Mouse (Mus musculus) left cerebral cortex, postnatal 14 days (tissue): ENCODE data around the gene Hecw1. TPM values are rescaled to one million over a fixed set of nuclear protein-coding genes. Genes with fewer than 3 reads are reported as not detected.

Source experiments
- DNase-seq, 2 experiments: peaks; one replicate each; pipeline ENCODE4 v3.0.0; 2021 to 2022; ENCODE audit warnings: low spot score in 2 of 2, mixed read lengths in 1 of 2
- intact Hi-C: fragments of 180-260 bp; cut with DNase I; formaldehyde crosslinking; loops from one replicate; pipeline ENCODE4 v1.15.1; 2025
- long read RNA-seq, 2 experiments: library from polyadenylated mRNA; stranded (forward); transcript quantifications; one replicate each; pipeline ENCODE4 v2.0.0; 2021
- total RNA-seq, 2 experiments: library from RNA; stranded (reverse); gene quantifications; 2 replicates each; pipeline ENCODE4 v1.2.3; 2021

The Hecw1 gene
- total RNA-seq: 100 to 1,000 TPM; 127 to 142 TPM
- long read RNA-seq, experiment 1, partial matches to known transcripts: 11 of 20 reads
- long read RNA-seq, experiment 1, other reads (novel, unspliced or antisense): 3 of 20 reads
- long read RNA-seq, experiment 2, full-length matches to known transcripts: 5 of 27 reads
- long read RNA-seq, experiment 2, partial matches to known transcripts: 20 of 27 reads
- long read RNA-seq, experiment 2, other reads (novel, unspliced or antisense): 2 of 27 reads

- intact Hi-C loops: no loop called here
- peak; percentile 70 to 77 for DNase-seq
These were observed at the start of gene Hecw1 for GRCm38 (mm10) chr13:14522906-14523269. TSS of gene Hecw1 (minus strand) at chr13:14523228.

- DNase-seq: no peak
- intact Hi-C loops: no loop called here
These were observed 38.3 kb upstream of the Hecw1 start for GRCm38 (mm10) chr13:14561336-14561735.

GRCm38 (mm10) chr13:14552628-14553027, 29.6 kb upstream of the Hecw1 start:
- DNase-seq: peak; percentile 5 to 7
- intact Hi-C loops: no loop called here

DNA sequence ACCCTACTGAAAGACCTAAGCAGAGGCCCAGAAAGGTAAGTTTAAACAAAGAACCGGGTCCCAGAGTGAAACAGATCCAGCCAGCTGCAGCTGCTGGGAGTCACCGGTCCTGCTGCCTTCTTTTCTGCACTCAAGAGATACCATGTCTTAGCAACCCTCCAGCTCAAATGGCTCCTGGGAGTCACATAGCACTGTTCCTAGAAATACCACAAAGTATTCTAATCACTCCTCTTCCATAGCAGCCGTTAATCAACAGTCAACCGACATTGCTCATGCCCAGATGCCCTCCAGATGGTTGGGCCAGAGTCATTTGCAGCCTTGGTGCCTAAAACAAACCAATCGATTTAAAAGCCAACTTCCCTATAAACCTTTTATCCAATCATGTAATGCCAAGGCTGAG, 19.8 kb upstream of the Hecw1 start:
- DNase-seq: no peak
- intact Hi-C loops: no loop called here

DNA sequence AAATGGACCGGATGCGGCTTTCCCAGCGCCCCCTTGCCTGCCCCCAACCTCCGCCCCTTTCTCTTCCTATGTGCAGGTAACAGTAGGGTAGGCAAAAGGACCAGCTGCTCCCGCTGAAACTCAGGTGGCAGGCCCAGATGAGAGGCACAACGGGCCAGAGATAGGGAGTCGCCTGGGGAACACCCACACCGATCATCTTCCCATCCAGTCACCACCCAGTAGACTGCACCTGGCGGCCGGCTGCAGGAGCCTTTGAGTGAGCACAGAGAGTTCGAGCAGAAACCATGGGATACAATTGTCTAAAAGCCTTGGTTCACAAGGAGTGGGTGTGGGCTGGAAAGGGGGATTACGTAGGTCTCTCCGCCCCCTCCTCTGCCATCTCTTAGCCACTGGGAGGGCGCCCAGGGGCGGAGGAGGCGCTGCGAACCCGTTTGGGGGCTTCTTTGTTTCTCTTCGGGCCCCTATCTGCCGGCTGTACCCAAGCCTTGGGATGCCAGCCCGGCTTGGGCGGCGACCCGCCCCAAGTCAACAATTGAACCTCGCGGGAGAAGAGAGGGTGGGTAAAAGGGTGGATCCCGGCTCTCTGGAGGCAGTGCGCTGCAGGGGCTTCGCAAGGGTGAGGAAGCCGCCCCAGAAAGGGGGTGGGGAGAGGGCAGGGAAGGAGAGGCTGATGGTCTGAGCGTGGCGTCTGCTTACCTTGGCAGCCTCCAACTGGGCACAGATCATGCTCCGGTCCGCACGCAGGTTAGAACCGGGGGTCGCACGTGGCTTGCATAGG, 711 bp downstream of the Hecw1 start:
- intact Hi-C loops: no loop called here
- peak; percentile 60 to 71 for DNase-seq

- DNase-seq: peak; percentile 40 to 55
- intact Hi-C loops: no loop called here
These were observed 1.3 kb downstream of the Hecw1 start for GRCm38 (mm10) chr13:14521746-14522127.

- intact Hi-C loops: no loop called here
- DNase-seq: no peak
These were observed 3.4 kb downstream of the Hecw1 start for GRCm38 (mm10) chr13:14519605-14520004.

DNA sequence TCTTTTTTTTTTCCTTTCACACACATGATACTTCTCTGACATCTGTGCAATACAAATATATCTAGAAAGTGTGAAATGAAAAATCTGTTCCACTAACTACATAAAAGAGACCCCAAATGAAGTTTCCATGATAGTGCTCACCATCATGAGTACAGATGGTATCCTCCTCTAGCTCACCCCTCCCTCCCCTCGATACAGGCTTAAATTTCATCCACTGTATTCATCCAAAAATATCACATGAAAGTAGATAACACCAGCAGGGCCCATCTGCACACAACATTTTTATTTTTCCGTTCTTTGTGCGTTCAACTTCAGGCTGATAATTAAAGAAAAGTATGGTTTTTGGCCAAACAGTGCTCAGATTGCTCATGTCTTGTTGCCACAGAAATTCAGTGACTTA, 5.5 kb downstream of the Hecw1 start:
- peak; percentile 28 to 55 for DNase-seq
- intact Hi-C loops: no loop called here

DNA sequence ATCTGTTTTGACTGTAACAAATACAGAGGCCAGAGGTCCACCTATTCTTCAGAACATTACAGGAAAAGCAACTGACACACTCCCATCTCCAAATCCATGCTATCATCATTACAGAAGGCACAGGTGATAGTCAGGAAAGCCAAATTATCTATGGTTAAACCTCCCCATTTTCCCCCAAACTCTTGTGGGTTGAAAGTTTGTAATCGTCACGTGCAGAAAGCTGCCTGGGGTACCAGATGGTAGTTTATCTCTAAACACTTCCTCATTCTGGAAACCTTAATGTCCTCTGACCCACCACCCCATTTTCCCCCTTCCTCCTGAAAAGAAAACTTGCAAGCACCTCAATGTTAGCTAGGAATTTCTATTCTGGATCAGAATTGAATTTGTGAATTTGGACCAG, 7.9 kb downstream of the Hecw1 start:
- intact Hi-C loops: no loop called here
- DNase-seq: no peak

GRCm38 (mm10) chr13:14513934-14514333, 9.1 kb downstream of the Hecw1 start:
- intact Hi-C loops: no loop called here
- DNase-seq: no peak

DNA sequence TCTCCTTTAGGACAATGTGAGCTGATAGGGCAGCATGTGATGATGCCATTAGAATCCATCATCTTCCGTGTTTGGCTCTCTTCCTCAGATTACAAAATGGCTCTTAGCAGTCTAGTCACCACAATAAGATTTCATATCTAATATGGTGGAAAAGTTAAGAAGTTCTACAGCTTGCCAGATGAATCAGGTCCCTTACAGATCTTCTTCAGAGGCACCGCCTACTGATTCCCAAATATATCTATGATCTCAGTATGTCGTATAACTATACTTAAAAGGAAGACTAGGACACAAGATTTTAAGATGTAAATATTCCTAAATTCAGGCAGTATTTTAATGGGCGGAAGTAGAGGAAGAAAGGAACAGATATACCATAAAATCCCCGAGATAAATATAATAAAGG, 16.3 kb downstream of the Hecw1 start:
- intact Hi-C loops: no loop called here
- DNase-seq: no peak

GRCm38 (mm10) chr13:14500251-14500650, 22.8 kb downstream of the Hecw1 start:
- no peak for DNase-seq
- intact Hi-C loops: no loop called here

- intact Hi-C loops: no loop called here
- peak; percentile 30 to 44 for DNase-seq
These were observed 24.2 kb downstream of the Hecw1 start for GRCm38 (mm10) chr13:14498780-14499179.

- intact Hi-C loops: no loop called here
- no peak for DNase-seq
These were observed 26.1 kb downstream of the Hecw1 start for GRCm38 (mm10) chr13:14496954-14497353.

GRCm38 (mm10) chr13:14487812-14488211, 35.2 kb downstream of the Hecw1 start:
- DNase-seq: no peak
- intact Hi-C loops: no loop called here

- DNase-seq: no peak
- intact Hi-C loops: no loop called here
These were observed 51.9 kb downstream of the Hecw1 start for GRCm38 (mm10) chr13:14471121-14471520.

DNA sequence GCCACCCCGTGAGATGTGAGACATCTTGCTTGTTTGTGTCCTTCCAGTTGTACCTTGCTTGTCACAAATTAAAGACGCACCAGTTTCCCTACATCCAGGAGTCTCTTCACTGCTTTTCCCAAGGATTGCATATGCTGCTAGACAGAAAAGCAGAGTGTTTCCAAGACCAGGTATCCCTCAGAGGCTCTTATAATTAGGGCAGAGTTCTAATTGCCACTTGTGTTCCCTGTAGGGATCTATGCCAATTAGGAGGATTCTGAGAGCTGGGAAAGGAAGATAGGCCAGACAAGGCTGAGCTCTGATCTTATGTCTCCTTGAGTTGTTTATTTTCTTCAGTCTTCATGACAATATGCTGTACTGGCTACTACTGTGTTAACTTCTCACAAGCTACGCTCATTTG, 55.5 kb downstream of the Hecw1 start:
- intact Hi-C loops: no loop called here
- no peak for DNase-seq

- DNase-seq: no peak
- intact Hi-C loops: no loop called here
These were observed 62.0 kb downstream of the Hecw1 start for GRCm38 (mm10) chr13:14461036-14461435.

- DNase-seq: no peak
- intact Hi-C loops: no loop called here
These were observed 66.0 kb downstream of the Hecw1 start for GRCm38 (mm10) chr13:14457043-14457442.

DNA sequence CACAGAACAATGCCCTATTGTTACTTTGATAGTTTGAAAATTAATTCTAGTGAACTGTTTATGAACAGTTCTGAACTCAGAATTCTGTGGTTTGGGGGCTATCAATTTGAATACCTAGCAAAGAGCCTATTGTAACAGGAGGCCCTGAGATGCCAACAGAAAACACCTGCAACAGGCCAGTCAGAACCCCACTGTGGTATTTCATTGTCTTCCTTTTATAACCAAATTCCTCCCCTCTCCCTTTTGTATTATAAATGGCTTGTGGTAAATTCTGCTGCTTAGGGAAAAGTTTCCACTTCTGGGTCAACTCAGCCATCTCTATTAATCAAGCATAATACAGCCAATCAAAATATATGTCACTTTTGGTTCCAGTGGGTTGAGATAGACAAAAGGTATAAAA, 83.5 kb downstream of the Hecw1 start:
- no peak for DNase-seq
- intact Hi-C loops: no loop called here

GRCm38 (mm10) chr13:14428845-14429553, 94.0 kb downstream of the Hecw1 start:
- DNase-seq: no peak
- intact Hi-C loops: no loop called here
